Mouse (Mus musculus) lung, embryonic 15.5 days (tissue): ENCODE data around the gene Vmn2r38. TPM values are rescaled to one million over a fixed set of nuclear protein-coding genes. Genes with fewer than 3 reads are reported as not detected.
"Not testable (repeated sequence)": the region's sequence is repeated elsewhere in the genome, so short reads cannot be mapped to it uniquely, and the experiment has no call there.

Experiments used
- ATAC-seq: fragments of 200-750 bp; cut with Nextera tagmentation; 2 replicates; pipeline ENCODE4 v1.8.0; 2017; ENCODE audit warnings: moderate number of reproducible peaks, borderline replicate concordance; ENCODE audit not compliant: low FRiP score, low TSS enrichment; ENCODE audit errors: extremely low read depth
- H3K27ac ChIP-seq: fragments of 300-500 bp; sonication (generic); 2 replicates; pipeline ENCODE4 v1.5.1; 2015; ENCODE audit warnings: moderate library complexity, mild to moderate bottlenecking, inconsistent platforms
- H3K27me3 ChIP-seq: fragments of 300-500 bp; sonication (generic); 2 replicates; pipeline ENCODE4 v1.6.1; 2015; ENCODE audit warnings: inconsistent platforms
- H3K36me3 ChIP-seq: fragments of 300-500 bp; sonication (generic); 2 replicates; pipeline ENCODE4 v1.6.1; 2015; ENCODE audit warnings: inconsistent platforms
- H3K4me1 ChIP-seq: fragments of 300-500 bp; sonication (generic); 2 replicates; pipeline ENCODE4 v1.6.1; 2015; ENCODE audit warnings: inconsistent platforms
- H3K4me2 ChIP-seq: fragments of 300-500 bp; sonication (generic); 2 replicates; pipeline ENCODE4 v1.6.1; 2015; ENCODE audit warnings: inconsistent platforms, mild to moderate bottlenecking, moderate library complexity
- H3K4me3 ChIP-seq: fragments of 300-500 bp; sonication (generic); 2 replicates; pipeline ENCODE4 v1.5.1; 2015; ENCODE audit warnings: mild to moderate bottlenecking, inconsistent platforms
- H3K9ac ChIP-seq: fragments of 300-500 bp; sonication (generic); 2 replicates; pipeline ENCODE4 v1.6.1; 2015; ENCODE audit warnings: inconsistent platforms
- H3K9me3 ChIP-seq: fragments of 300-500 bp; sonication (generic); 2 replicates; pipeline ENCODE4 v1.6.1; 2016; ENCODE audit warnings: inconsistent platforms
- WGBS: fragments of 180-500 bp; shearing (Covaris S2); methylation state at CpG from one replicate; pipeline ENCODE4 v1.1.7; 2015; 5-methylcytosine and 5-hydroxymethylcytosine counted together
- polyA plus RNA-seq: library from polyadenylated mRNA; unstranded; fragments of >200 nt; fragmentation: Nextera tagmentation; extraction: Ambion mirVana; gene quantifications from 2 replicates; pipeline ENCODE4 v1.2.1, GENCODE M21; 2015

Vmn2r38 gene
- not detected in 2 replicates for polyA plus RNA-seq

- not testable (repeated sequence) for H3K4me1 ChIP-seq, H3K27me3 ChIP-seq, H3K9me3 ChIP-seq, H3K27ac ChIP-seq, H3K4me3 ChIP-seq, H3K4me2 ChIP-seq, H3K9ac ChIP-seq, ATAC-seq, H3K36me3 ChIP-seq
Observed at GRCm38 (mm10) chr7:9097781-9098180, at the start of gene Vmn2r38. Gene Vmn2r38 (minus strand): TSS chr7:9097881.

DNA sequence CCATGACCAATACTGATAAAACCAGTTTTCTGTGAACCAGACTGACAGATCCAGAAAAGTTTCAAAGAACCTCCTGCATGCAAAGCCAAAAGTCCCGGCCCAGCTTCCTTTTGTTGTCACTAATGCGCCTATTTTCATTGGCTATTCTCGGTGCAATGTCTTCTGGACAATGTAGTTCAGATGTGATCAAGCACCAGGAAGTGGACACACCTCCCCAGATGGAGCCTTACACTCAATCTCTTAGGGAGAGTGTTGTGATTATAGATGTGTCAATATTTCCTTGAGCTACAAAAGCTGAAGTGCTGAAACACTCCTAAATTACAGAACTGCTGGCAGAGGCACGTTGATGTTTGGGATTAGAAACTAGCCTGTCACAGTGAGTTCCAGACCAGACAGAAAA, 32.3 kb downstream of the Vmn2r38 start:
- H3K27ac ChIP-seq: not testable (repeated sequence)
- 74% methylated on average over 4 of the region's 4 CpGs for WGBS

DNA sequence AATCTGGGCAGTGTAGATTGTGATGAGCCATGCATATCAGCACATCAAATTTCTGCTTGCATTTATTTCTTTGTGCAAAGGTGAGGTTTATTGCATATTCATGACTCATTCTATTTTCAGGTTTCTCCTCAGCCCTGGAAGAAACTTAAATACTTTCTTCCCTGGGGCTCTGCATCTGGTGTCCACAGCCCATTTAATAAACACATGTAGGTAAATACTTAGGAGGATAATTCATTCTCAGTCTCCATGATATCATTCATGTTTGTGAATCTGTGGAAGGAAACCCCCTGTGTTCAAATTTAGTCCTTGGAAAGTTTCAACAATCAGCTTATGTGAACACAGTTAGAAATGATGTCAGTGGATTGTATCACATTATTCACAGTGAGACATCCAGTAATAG, 67.0 kb downstream of the Vmn2r38 start, which contains the start of gene Vmn2r39:
Gene Vmn2r39 (minus strand): TSS at position 101 of the 400 bp plus-strand sequence.
- not testable (repeated sequence) for H3K9me3 ChIP-seq, H3K9ac ChIP-seq, H3K4me1 ChIP-seq, H3K4me3 ChIP-seq, H3K4me2 ChIP-seq, ATAC-seq, H3K36me3 ChIP-seq, H3K27ac ChIP-seq, H3K27me3 ChIP-seq

More for the DNA sequence above, 32.3 kb downstream of the Vmn2r38 start:
- not testable (repeated sequence) for H3K4me1 ChIP-seq, H3K9me3 ChIP-seq, H3K27me3 ChIP-seq, H3K36me3 ChIP-seq, H3K9ac ChIP-seq, H3K4me3 ChIP-seq, H3K4me2 ChIP-seq, ATAC-seq

Other genes starting within 250 kb of the Vmn2r38 start
- not detected in 2 replicates for gene Vmn2r40, start 166.4 kb downstream of the Vmn2r38 start, polyA plus RNA-seq
- not detected in 2 replicates for gene Vmn2r39, start 67.1 kb downstream of the Vmn2r38 start, polyA plus RNA-seq
- gene Vmn2r37, start 125.8 kb upstream of the Vmn2r38 start, polyA plus RNA-seq: not detected in 2 replicates